Mouse (Mus musculus): ENCODE results near the gene Vps18. TPM values are rescaled to one million over a fixed set of nuclear protein-coding genes. Genes with fewer than 3 reads are reported as not detected.

Vps18 gene
- polyA plus RNA-seq, 1 experiment, result 18.2 TPM

- Histone ChIP-seq H3K4me2 (ENCODE audit: low read depth) (no peak overlapping the region), H3ac (ENCODE audit: control insufficient read depth, insufficient read length) (no peak overlapping the region), H3K36me3 (ENCODE audit: control insufficient read depth, insufficient read depth) (no peaks in the 10 kb centered on the region), H3K79me2 (ENCODE audit: control insufficient read depth, insufficient read depth) (no peaks in the 10 kb centered on the region), H3K4me3 (no peak overlapping the region), H3K27me3 (ENCODE audit: control insufficient read depth, insufficient read depth, insufficient read length) (peaks cover 29% of the 10 kb centered on the region)
- TF ChIP-seq TCF3 (IDR thresholded peaks at IDR 0.05; ENCODE audit: insufficient read length, low read depth) (no peak), USF1 (IDR thresholded peaks at IDR 0.05; ENCODE audit: low read depth) (no peak), POLR2A (IDR thresholded peaks at IDR 0.05; ENCODE audit: insufficient read length, low read depth) (no peak), POLR2AphosphoS2 (IDR thresholded peaks at IDR 0.05; ENCODE audit: insufficient read length, low read depth) (no peak), MYOG (IDR thresholded peaks at IDR 0.05; ENCODE audit: control insufficient read depth in 1 of 3, insufficient read depth in 1 of 3, insufficient read length in 2 of 3, low read depth in 2 of 3) (no peak), CEBPB (IDR thresholded peaks at IDR 0.05; ENCODE audit: insufficient read depth, poor library complexity, severe bottlenecking) (no peak), E2F4 (IDR thresholded peaks at IDR 0.05; ENCODE audit: insufficient read depth) (no peak), MYOD1 (IDR thresholded peaks at IDR 0.05; ENCODE audit: control insufficient read depth in 1 of 3, insufficient read length in 2 of 3, low read depth in 2 of 3) (no peak), SRF (IDR thresholded peaks at IDR 0.05; ENCODE audit: control insufficient read depth, insufficient read length, low read depth) (no peak), TCF12 (IDR thresholded peaks at IDR 0.05; ENCODE audit: insufficient read depth, poor library complexity, severe bottlenecking) (no peak), MAX (IDR thresholded peaks at IDR 0.05; ENCODE audit: low read depth) (no peak), REST (IDR thresholded peaks at IDR 0.05; ENCODE audit: insufficient read depth, insufficient read length) (no peak)
Observed at GRCm38 (mm10) chr2:119321771-119322586, 33.4 kb downstream of the Vps18 start.

- Histone ChIP-seq H3K27me3 (ENCODE audit: control insufficient read depth, insufficient read depth, insufficient read length) (peaks cover 35% of the 10 kb centered on the region), H3K36me3 (ENCODE audit: control insufficient read depth, insufficient read depth) (no peaks in the 10 kb centered on the region), H3K79me2 (ENCODE audit: control insufficient read depth, insufficient read depth) (no peaks in the 10 kb centered on the region), H3ac (ENCODE audit: control insufficient read depth, insufficient read length) (no peak overlapping the region), H3K4me3 (no peak overlapping the region), H3K4me2 (ENCODE audit: low read depth) (no peak overlapping the region)
- TF ChIP-seq MAX (IDR thresholded peaks at IDR 0.05; ENCODE audit: low read depth), result no peak
- no peak for TF ChIP-seq CEBPB (IDR thresholded peaks at IDR 0.05; ENCODE audit: insufficient read depth, poor library complexity, severe bottlenecking)
- no peak for TF ChIP-seq MYOG (IDR thresholded peaks at IDR 0.05; ENCODE audit: control insufficient read depth in 1 of 3, insufficient read depth in 1 of 3, insufficient read length in 2 of 3, low read depth in 2 of 3)
- TF ChIP-seq REST (IDR thresholded peaks at IDR 0.05; ENCODE audit: insufficient read depth, insufficient read length), result no peak
- no peak for TF ChIP-seq POLR2A (IDR thresholded peaks at IDR 0.05; ENCODE audit: insufficient read length, low read depth)
- TF ChIP-seq POLR2AphosphoS2 (IDR thresholded peaks at IDR 0.05; ENCODE audit: insufficient read length, low read depth), result no peak
- TF ChIP-seq E2F4 (IDR thresholded peaks at IDR 0.05; ENCODE audit: insufficient read depth), result no peak
- TF ChIP-seq SRF (IDR thresholded peaks at IDR 0.05; ENCODE audit: control insufficient read depth, insufficient read length, low read depth), result no peak
- TF ChIP-seq TCF3 (IDR thresholded peaks at IDR 0.05; ENCODE audit: insufficient read length, low read depth), result no peak
Observed at GRCm38 (mm10) chr2:119322587-119323300, 34.2 kb downstream of the Vps18 start.

- Histone ChIP-seq H3K79me2 (ENCODE audit: control insufficient read depth, insufficient read depth) (no peaks in the 10 kb centered on the region), H3K4me2 (ENCODE audit: low read depth) (no peak overlapping the region), H3K4me3 (no peak overlapping the region), H3K36me3 (ENCODE audit: control insufficient read depth, insufficient read depth) (no peaks in the 10 kb centered on the region), H3ac (ENCODE audit: control insufficient read depth, insufficient read length) (no peak overlapping the region), H3K27me3 (ENCODE audit: control insufficient read depth, insufficient read depth, insufficient read length) (peaks cover 47% of the 10 kb centered on the region)
- peak in 1 of 3 experiments; percentile 3 for TF ChIP-seq MYOD1 (IDR thresholded peaks at IDR 0.05; ENCODE audit: control insufficient read depth in 1 of 3, insufficient read length in 2 of 3, low read depth in 2 of 3)
- TF ChIP-seq SRF (IDR thresholded peaks at IDR 0.05; ENCODE audit: control insufficient read depth, insufficient read length, low read depth), result no peak
- peak in 1 of 3 experiments; percentile 32 for TF ChIP-seq MYOG (IDR thresholded peaks at IDR 0.05; ENCODE audit: control insufficient read depth in 1 of 3, insufficient read depth in 1 of 3, insufficient read length in 2 of 3, low read depth in 2 of 3)
Observed at GRCm38 (mm10) chr2:119323866-119324575, 35.5 kb downstream of the Vps18 start.

DNA sequence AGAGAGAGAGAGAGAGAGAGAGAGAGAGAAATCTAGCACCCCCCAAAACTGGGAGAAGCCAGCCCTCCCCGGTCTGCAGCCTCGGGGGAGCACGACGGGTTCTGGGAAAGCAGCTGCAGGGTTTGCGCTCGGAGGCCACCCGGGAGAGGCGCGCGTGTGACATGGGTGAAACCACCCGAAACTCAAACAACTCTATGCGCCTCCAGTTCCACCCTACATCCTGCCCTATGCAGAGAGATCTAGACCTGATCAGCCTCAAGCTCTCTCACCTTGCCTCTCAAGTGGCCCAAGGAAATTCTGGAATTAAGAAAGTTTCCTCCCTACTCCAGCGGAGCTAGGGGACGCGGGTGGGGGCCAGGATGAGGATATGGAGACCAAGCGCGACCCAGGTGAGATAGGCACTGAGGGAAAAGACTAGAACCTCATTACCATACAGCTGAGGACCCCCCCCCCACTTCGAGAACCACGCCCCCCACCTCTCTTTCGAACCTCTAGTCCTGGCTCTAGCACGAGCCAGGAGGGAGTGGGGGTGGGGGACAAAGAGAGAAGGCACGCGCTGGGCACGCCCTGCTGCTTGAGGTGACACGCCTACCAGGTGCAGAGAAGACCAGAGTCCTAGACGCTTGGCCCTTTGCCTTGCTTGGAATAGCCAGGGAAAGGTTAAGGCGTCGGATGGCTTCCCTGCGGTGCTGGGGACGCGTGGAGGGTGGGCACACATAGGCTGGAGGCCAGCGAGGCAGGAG, 36.2 kb downstream of the Vps18 start:
- Histone ChIP-seq H3K4me2 (ENCODE audit: low read depth) (peak overlapping the region; percentile 96), H3K79me2 (ENCODE audit: control insufficient read depth, insufficient read depth) (no peaks in the 10 kb centered on the region), H3ac (ENCODE audit: control insufficient read depth, insufficient read length) (no peak overlapping the region), H3K4me3 (no peak overlapping the region), H3K36me3 (ENCODE audit: control insufficient read depth, insufficient read depth) (no peaks in the 10 kb centered on the region), H3K27me3 (ENCODE audit: control insufficient read depth, insufficient read depth, insufficient read length) (peaks cover 52% of the 10 kb centered on the region)
- TF ChIP-seq REST (IDR thresholded peaks at IDR 0.05; ENCODE audit: insufficient read depth, insufficient read length) (no peak), POLR2AphosphoS2 (IDR thresholded peaks at IDR 0.05; ENCODE audit: insufficient read length, low read depth) (no peak), E2F4 (IDR thresholded peaks at IDR 0.05; ENCODE audit: insufficient read depth) (no peak), POLR2A (IDR thresholded peaks at IDR 0.05; ENCODE audit: insufficient read length, low read depth) (no peak), TCF3 (IDR thresholded peaks at IDR 0.05; ENCODE audit: insufficient read length, low read depth) (no peak), SRF (IDR thresholded peaks at IDR 0.05; ENCODE audit: control insufficient read depth, insufficient read length, low read depth) (no peak), CEBPB (IDR thresholded peaks at IDR 0.05; ENCODE audit: insufficient read depth, poor library complexity, severe bottlenecking) (no peak), MYOG (IDR thresholded peaks at IDR 0.05; ENCODE audit: control insufficient read depth in 1 of 3, insufficient read depth in 1 of 3, insufficient read length in 2 of 3, low read depth in 2 of 3) (no peak), MAX (IDR thresholded peaks at IDR 0.05; ENCODE audit: low read depth) (no peak)
